Mouse (Mus musculus) granulocyte monocyte progenitor cell, adult 5-6 weeks (primary cell): ENCODE results near the gene Tssk6. TPM values are rescaled to one million over a fixed set of nuclear protein-coding genes. Genes with fewer than 3 reads are reported as not detected.

Source experiments
- ATAC-seq: replicated peaks from 2 replicates; pipeline ENCODE4 v1.8.0; 2016; ENCODE audit warnings: mild to moderate bottlenecking, moderate TSS enrichment, inconsistent platforms; ENCODE audit not compliant: poor library complexity, severe bottlenecking
- total RNA-seq, 2 experiments: library from RNA; stranded (forward) in 1 of 2; stranded (reverse) in 1 of 2; fragments of 200-712, 200-1000 nt in 1 of 2; fragments of >200 nt in 1 of 2; fragmentation: Nextera tagmentation in 1 of 2; gene quantifications; 2 replicates each; pipeline ENCODE4 v1.2.3; 2014 to 2017

The Tssk6 gene
- total RNA-seq, 2 experiments from 2014 or later, result 0.73 to 2.5 TPM

GRCm38 (mm10) chr8:69882833-69883600, 19.0 kb upstream of the Tssk6 start:
- no peak for ATAC-seq

GRCm38 (mm10) chr8:69884141-69884540, 17.8 kb upstream of the Tssk6 start:
- ATAC-seq, result no peak

GRCm38 (mm10) chr8:69887289-69888243, 14.4 kb upstream of the Tssk6 start, which contains the start of gene Cilp2:
TSS of gene Cilp2 (minus strand) at chr8:69887687.
- peak; percentile 34 for ATAC-seq

GRCm38 (mm10) chr8:69888244-69888866, 13.6 kb upstream of the Tssk6 start:
- ATAC-seq, result peak; percentile 15

GRCm38 (mm10) chr8:69888902-69889301, 13.1 kb upstream of the Tssk6 start:
- ATAC-seq, result no peak

GRCm38 (mm10) chr8:69890813-69891241, 11.2 kb upstream of the Tssk6 start:
- no peak for ATAC-seq

GRCm38 (mm10) chr8:69893863-69894262, 8.1 kb upstream of the Tssk6 start:
- ATAC-seq, result peak; percentile 49

GRCm38 (mm10) chr8:69894836-69895332, 7.1 kb upstream of the Tssk6 start:
- no peak for ATAC-seq

- no peak for ATAC-seq
Observed at GRCm38 (mm10) chr8:69895772-69896451, 6.1 kb upstream of the Tssk6 start.

- no peak for ATAC-seq
Observed at GRCm38 (mm10) chr8:69897857-69898256, 4.1 kb upstream of the Tssk6 start.

GRCm38 (mm10) chr8:69899876-69900275, 2.1 kb upstream of the Tssk6 start:
- ATAC-seq, result no peak

GRCm38 (mm10) chr8:69900895-69901451, 1.0 kb upstream of the Tssk6 start:
- ATAC-seq, result no peak

GRCm38 (mm10) chr8:69901484-69902162, 361 bp upstream of the Tssk6 start:
- ATAC-seq, result peak; percentile 75

- peak; percentile 59 for ATAC-seq
Observed at GRCm38 (mm10) chr8:69903063-69903542, 1.1 kb downstream of the Tssk6 start.

GRCm38 (mm10) chr8:69904096-69904495, 2.1 kb downstream of the Tssk6 start:
- ATAC-seq, result no peak

- no peak for ATAC-seq
Observed at GRCm38 (mm10) chr8:69906260-69906659, 4.3 kb downstream of the Tssk6 start.

- no peak for ATAC-seq
Observed at GRCm38 (mm10) chr8:69907106-69907505, 5.1 kb downstream of the Tssk6 start.

- ATAC-seq, result no peak
Observed at GRCm38 (mm10) chr8:69911917-69912316, 9.9 kb downstream of the Tssk6 start.
